Mouse (Mus musculus): ENCODE data around the gene Ccdc124. TPM values are rescaled to one million over a fixed set of nuclear protein-coding genes. Genes with fewer than 3 reads are reported as not detected.
A peak's percentile ranks its signal among the peaks of the same experiment; 100 is the strongest.

Gene Ccdc124
- total and polyA plus RNA-seq, 3 experiments = 36.2 to 82.0 (median 58.7) TPM

DNA sequence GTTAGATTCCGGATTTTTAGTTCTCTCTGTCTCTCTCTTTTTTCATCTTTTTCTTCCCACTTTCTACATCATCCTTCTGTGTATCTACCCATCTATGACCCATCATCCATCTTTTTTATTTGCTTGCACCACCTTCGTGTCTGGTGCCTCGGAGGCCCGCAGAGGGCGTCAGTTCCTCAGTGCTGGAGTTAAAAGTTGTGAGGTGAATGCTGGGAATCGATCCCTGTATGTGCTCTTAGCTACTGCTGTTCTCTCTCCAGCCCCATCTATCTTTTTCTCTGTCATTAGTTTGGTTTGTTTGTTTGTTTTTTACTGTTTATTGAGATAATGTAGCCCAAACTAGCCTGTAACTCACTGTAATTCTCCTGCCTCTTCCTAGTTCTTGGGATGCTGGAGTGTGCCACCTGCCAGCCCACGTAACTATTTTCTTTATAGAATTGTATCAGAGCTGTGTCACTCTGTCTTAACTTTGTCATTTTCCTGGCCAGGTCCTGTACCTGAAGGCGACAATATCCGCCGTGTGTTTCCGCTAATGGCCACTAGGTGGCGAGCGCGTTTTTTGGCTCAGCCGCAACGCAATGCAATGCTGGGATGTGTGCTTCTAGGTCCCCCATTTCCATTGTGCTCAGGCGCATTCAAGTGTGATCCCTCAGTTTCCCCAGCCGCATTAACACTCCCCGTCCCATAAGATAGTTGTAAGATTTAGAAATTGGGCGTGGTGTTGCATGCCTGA lies 24.1 kb upstream of the Ccdc124 start:
- H3K4me2 ChIP-seq (ENCODE audit: insufficient read depth, low read depth, poor library complexity, severe bottlenecking) = peak overlapping the region; percentile 89
- peaks cover 35 to 37% of the 10 kb centered on the region in 2 experiments for H3K36me3 ChIP-seq (replicated peaks in 1 of 2; ENCODE audit: control insufficient read depth in 1 of 2, insufficient read depth in 1 of 2, low read length in 1 of 2)
- peak; percentile 86 for DNase-seq (ENCODE audit: extremely low read depth)
- dilution Hi-C loops (cut with MboI; ENCODE audit: extremely low pct_ligation_motif_present, extremely low pct_unique_long_range_greater_than_20kb, low sequenced_read_pairs) = no loop called here
- no peaks in the 10 kb centered on the region for H3K27me3 ChIP-seq (replicated peaks)
- H3K79me2 ChIP-seq (replicated peaks; ENCODE audit: control insufficient read depth, extremely low read depth, insufficient read depth, poor library complexity, severe bottlenecking) = peaks cover 24% of the 10 kb centered on the region
- peaks cover 18 to 37% of the 10 kb centered on the region in 2 experiments for H3K4me1 ChIP-seq (ENCODE audit: control insufficient read depth in 1 of 2, insufficient read depth in 2 of 2)
- H3K27ac ChIP-seq (ENCODE audit: insufficient read depth, low read depth) = peak overlapping the region; percentile 68
- H3K9ac ChIP-seq (ENCODE audit: insufficient read depth, low read depth) = peak overlapping the region; percentile 90
- peaks cover 8% of the 10 kb centered on the region for H3K9me3 ChIP-seq (replicated peaks; ENCODE audit: low read length)
- peak overlapping the region; percentile 45 to 96 (median 61) for H3K4me3 ChIP-seq (replicated peaks in 1 of 3; ENCODE audit: low read depth in 2 of 3, low read length in 2 of 3, poor library complexity in 1 of 3)
- 0 out of 2 replicates have a peak, but pooled peaks have one; percentile 20 for TF ChIP-seq MYC (IDR thresholded peaks at IDR 0.05; ENCODE audit: low read depth, low read length)
- no peak for TF ChIP-seq JUN (IDR thresholded peaks at IDR 0.05; ENCODE audit: insufficient read depth, low read depth, low read length)
- no peak for TF ChIP-seq UBTF (IDR thresholded peaks at IDR 0.05; ENCODE audit: low read depth, low read length)
- peak; percentile 6; the same call in 1 of the 2 replicates for TF ChIP-seq SIN3A (IDR thresholded peaks at IDR 0.05; ENCODE audit: low read length)
- TF ChIP-seq SMC3 (IDR thresholded peaks at IDR 0.05; ENCODE audit: low read depth, low read length) = peak; percentile 74
- TF ChIP-seq NRF1 (IDR thresholded peaks at IDR 0.05; ENCODE audit: low read depth, low read length) = peak; percentile 18; the same call in 1 of the 2 replicates
- TF ChIP-seq CTCF (conservative IDR thresholded peaks at IDR 0.05 in 1 of 2, IDR thresholded peaks at IDR 0.05 in 1 of 2; ENCODE audit: low read depth in 2 of 2, low read length in 2 of 2) = peak; percentile 91 to 93
- no peak for TF ChIP-seq USF1 (IDR thresholded peaks at IDR 0.05; ENCODE audit: low read depth, low read length)
- TF ChIP-seq RAD21 (IDR thresholded peaks at IDR 0.05; ENCODE audit: low read depth, low read length) = peak; percentile 86
- TF ChIP-seq MAZ (IDR thresholded peaks at IDR 0.05; ENCODE audit: low read depth, low read length) = 0 out of 2 replicates have a peak, but pooled peaks have one; percentile 18
- no peak for TF ChIP-seq BHLHE40 (IDR thresholded peaks at IDR 0.05; ENCODE audit: low read depth, low read length)
- TF ChIP-seq MEF2A (IDR thresholded peaks at IDR 0.05; ENCODE audit: borderline replicate concordance, low read depth, low read length) = 0 out of 2 replicates have a peak, but pooled peaks have one; percentile 5
- TF ChIP-seq MXI1 (IDR thresholded peaks at IDR 0.05; ENCODE audit: low read depth, low read length) = 0 out of 2 replicates have a peak, but pooled peaks have one; percentile 6
- no peak for TF ChIP-seq ZNF384 (IDR thresholded peaks at IDR 0.05; ENCODE audit: low read depth, low read length)
- in situ Hi-C loops (cut with MboI; ENCODE audit: low pct_ligation_motif_present, low pct_unique_long_range_greater_than_20kb, low sequenced_read_pairs) = loop anchor here (5.0 kb wide), 1 partner anchor 59 kb away; no protein-coding TSS in a partner anchor

DNA sequence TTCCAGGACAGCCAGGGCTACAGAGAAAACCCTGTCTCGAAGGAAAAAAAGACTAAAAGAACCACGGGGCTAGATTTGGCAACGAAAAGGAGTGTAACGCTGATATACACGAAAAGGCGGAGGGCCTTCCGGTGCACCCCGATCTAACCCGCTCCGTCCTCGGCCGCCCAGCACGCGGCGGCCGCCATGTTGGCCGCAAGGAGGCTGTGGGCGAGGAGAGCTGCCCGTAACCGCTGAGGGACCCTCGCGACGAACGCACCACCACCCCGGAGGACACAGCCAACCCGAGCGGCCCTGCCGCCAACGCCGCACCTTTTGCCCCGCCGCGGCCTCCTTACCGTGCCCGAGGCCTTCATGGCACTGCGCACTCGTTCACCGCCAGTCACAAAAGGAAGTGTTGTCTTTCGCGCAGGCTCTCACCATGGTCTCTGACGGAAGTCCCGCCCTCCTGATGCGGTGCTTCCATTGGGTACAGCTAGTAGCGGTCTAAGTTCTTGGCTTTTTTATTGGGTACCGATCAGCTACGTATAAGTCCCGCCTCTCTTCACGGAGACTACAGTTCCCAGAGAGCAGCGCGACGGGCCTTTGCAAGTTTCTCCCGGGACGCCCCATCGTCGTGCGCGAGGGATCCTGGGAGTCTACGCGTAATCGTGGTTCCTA lies 23.4 kb upstream of the Ccdc124 start, which contains the start of gene Rpl18a:
Gene Rpl18a, minus strand, starts transcription at position 392 of the 660 bp plus-strand sequence.
- Histone ChIP-seq H3K4me1 (ENCODE audit: control insufficient read depth in 1 of 2, insufficient read depth in 2 of 2) (peaks cover 18 to 30% of the 10 kb centered on the region in 2 experiments), H3K9me3 (replicated peaks; ENCODE audit: low read length) (peaks cover 15% of the 10 kb centered on the region)
- in situ Hi-C loops (cut with MboI; ENCODE audit: low pct_ligation_motif_present, low pct_unique_long_range_greater_than_20kb, low sequenced_read_pairs) = loop anchor here (5.0 kb wide), 1 partner anchor 60 kb away; no protein-coding TSS in a partner anchor
- peak; percentile 56; the same call in 1 of the 2 replicates for TF ChIP-seq IRF4 (IDR thresholded peaks at IDR 0.05; ENCODE audit: low read depth, low read length)
- TF ChIP-seq NELFE (IDR thresholded peaks at IDR 0.05; ENCODE audit: low read depth, low read length) = peak; percentile 97
- peak; percentile 96; the same call in 1 of the 2 replicates for TF ChIP-seq KAT2A (IDR thresholded peaks at IDR 0.05; ENCODE audit: insufficient replicate concordance, low read length)
- TF ChIP-seq TCF12 (IDR thresholded peaks at IDR 0.05; ENCODE audit: low read depth, low read length) = peak; percentile 98
- peak; percentile 87 for TF ChIP-seq MYC (IDR thresholded peaks at IDR 0.05; ENCODE audit: low read depth, low read length)
- TF ChIP-seq SMC3 (IDR thresholded peaks at IDR 0.05; ENCODE audit: low read depth, low read length) = no peak
- TF ChIP-seq E2F4 (IDR thresholded peaks at IDR 0.05; ENCODE audit: insufficient replicate concordance, low read depth, low read length) = peak; percentile 74; the same call in 1 of the 2 replicates
- TF ChIP-seq MXI1 (IDR thresholded peaks at IDR 0.05; ENCODE audit: low read depth, low read length) = peak; percentile 72
- peak; percentile 76 for TF ChIP-seq ELF1 (IDR thresholded peaks at IDR 0.05; ENCODE audit: low read depth, low read length)
- peak; percentile 85 for TF ChIP-seq SIN3A (IDR thresholded peaks at IDR 0.05; ENCODE audit: low read length)
- peak; percentile 59 for TF ChIP-seq MEF2A (IDR thresholded peaks at IDR 0.05; ENCODE audit: borderline replicate concordance, low read depth, low read length)
- TF ChIP-seq GABPA (IDR thresholded peaks at IDR 0.05; ENCODE audit: insufficient replicate concordance, low read depth, low read length) = peak; percentile 42; the same call in 1 of the 2 replicates
- TF ChIP-seq CHD1 (IDR thresholded peaks at IDR 0.05; ENCODE audit: low read depth, low read length) = no peak
- TF ChIP-seq ZNF384 (IDR thresholded peaks at IDR 0.05; ENCODE audit: low read depth, low read length) = 0 out of 2 replicates have a peak, but pooled peaks have one; percentile 34
- peak; percentile 95 for TF ChIP-seq ZMIZ1 (IDR thresholded peaks at IDR 0.05; ENCODE audit: low read depth, low read length)
- TF ChIP-seq TBP (conservative IDR thresholded peaks at IDR 0.05; ENCODE audit: low read depth, low read length) = peak; percentile 97
- 0 out of 2 replicates have a peak, but pooled peaks have one; percentile 26 for TF ChIP-seq MAZ (IDR thresholded peaks at IDR 0.05; ENCODE audit: low read depth, low read length)
- TF ChIP-seq NRF1 (IDR thresholded peaks at IDR 0.05; ENCODE audit: low read depth, low read length) = peak; percentile 80
- TF ChIP-seq BHLHE40 (IDR thresholded peaks at IDR 0.05; ENCODE audit: low read depth, low read length) = no peak
- TF ChIP-seq JUND (conservative IDR thresholded peaks at IDR 0.05; ENCODE audit: low read depth, low read length) = 0 out of 2 replicates have a peak, but pooled peaks have one; percentile 47

More for the DNA sequence above, 23.4 kb upstream of the Ccdc124 start, which contains the start of gene Rpl18a:
- Histone ChIP-seq H3K36me3 (replicated peaks in 1 of 2; ENCODE audit: control insufficient read depth in 1 of 2, insufficient read depth in 1 of 2, low read length in 1 of 2) (peaks cover 39 to 44% of the 10 kb centered on the region in 2 experiments), H3K27ac (ENCODE audit: insufficient read depth, low read depth) (peak within 1 kb of the TSS; percentile 68), H3K4me3 (replicated peaks in 1 of 3; ENCODE audit: low read depth in 2 of 3, low read length in 2 of 3, poor library complexity in 1 of 3) (peak within 1 kb of the TSS; percentile 91 to 96 (median 94)), H3K27me3 (replicated peaks) (no peaks in the 10 kb centered on the region), H3K79me2 (replicated peaks; ENCODE audit: control insufficient read depth, extremely low read depth, insufficient read depth, poor library complexity, severe bottlenecking) (peaks cover 24% of the 10 kb centered on the region), H3K9ac (ENCODE audit: insufficient read depth, low read depth) (peak within 1 kb of the TSS; percentile 90), H3K4me2 (ENCODE audit: insufficient read depth, low read depth, poor library complexity, severe bottlenecking) (peak within 1 kb of the TSS; percentile 89)
- dilution Hi-C loops (cut with MboI; ENCODE audit: extremely low pct_ligation_motif_present, extremely low pct_unique_long_range_greater_than_20kb, low sequenced_read_pairs) = no loop called here
- peak; percentile 99 for DNase-seq (ENCODE audit: extremely low read depth)

Measured in CH12.LX (cell line).